Mouse (Mus musculus) intestine, embryonic 16.5 days (tissue): ENCODE data around the gene Eva1b. TPM values are rescaled to one million over a fixed set of nuclear protein-coding genes. Genes with fewer than 3 reads are reported as not detected.

ENCODE experiments used
- ATAC-seq: fragments of 200-750 bp; cut with Nextera tagmentation; 2 replicates; pipeline ENCODE4 v1.8.0; 2017; ENCODE audit warnings: moderate TSS enrichment, moderate library complexity
- H3K27ac ChIP-seq: fragments of 300-500 bp; sonication (generic); 2 replicates; pipeline ENCODE4 v1.5.1; 2014; ENCODE audit warnings: mild to moderate bottlenecking, low read length
- H3K27me3 ChIP-seq: fragments of 300-500 bp; sonication (generic); replicated peaks from 2 replicates; pipeline ENCODE4 v1.6.1; 2014; ENCODE audit warnings: low read length, control low read depth, mixed read lengths; ENCODE audit not compliant: control insufficient read depth, insufficient read depth
- H3K36me3 ChIP-seq: fragments of 300-500 bp; sonication (generic); 2 replicates; pipeline ENCODE4 v1.6.1; 2014; ENCODE audit warnings: low read length, control low read depth; ENCODE audit not compliant: control insufficient read depth, insufficient read depth
- H3K4me1 ChIP-seq: fragments of 300-500 bp; sonication (generic); 2 replicates; pipeline ENCODE4 v1.6.1; 2014; ENCODE audit warnings: low read length, control low read depth, mixed read lengths; ENCODE audit not compliant: control insufficient read depth, insufficient read depth
- H3K4me2 ChIP-seq: fragments of 300-500 bp; sonication (generic); 2 replicates; pipeline ENCODE4 v1.6.1; 2014; ENCODE audit warnings: low read depth, low read length, control low read depth
- H3K4me3 ChIP-seq: fragments of 300-500 bp; sonication (generic); 2 replicates; pipeline ENCODE4 v1.5.1; 2014; ENCODE audit warnings: mild to moderate bottlenecking, low read length
- H3K9ac ChIP-seq: fragments of 300-500 bp; sonication (generic); 2 replicates; pipeline ENCODE4 v1.6.1; 2014; ENCODE audit warnings: low read depth, low read length
- H3K9me3 ChIP-seq: fragments of 300-500 bp; sonication (generic); 2 replicates; pipeline ENCODE4 v1.6.1; 2016; ENCODE audit warnings: low read length, control low read depth; ENCODE audit not compliant: control insufficient read depth
- WGBS: fragments of 180-500 bp; shearing (Covaris S2); extraction: QIAGEN DNeasy Blood & Tissue Kit; methylation state at CpG from one replicate; pipeline ENCODE4 v1.1.7; 2014; 5-methylcytosine and 5-hydroxymethylcytosine counted together
- polyA plus RNA-seq: library from polyadenylated mRNA; unstranded; fragments of >200 nt; fragmentation: Nextera tagmentation; extraction: Ambion mirVana; gene quantifications from 2 replicates; pipeline ENCODE4 v1.2.1, GENCODE M21; 2015

Gene Eva1b
- polyA plus RNA-seq, 1 experiment from 2014 or later = 35.4 TPM

- no peaks in the 10 kb centered on the region for H3K27me3 ChIP-seq
- no peak overlapping the region for H3K27ac ChIP-seq
- H3K9me3 ChIP-seq = 0 out of 2 replicates have a peak, but pooled peaks cover 5% of the 10 kb centered on the region
- WGBS = 80% methylated on average over 4 of the region's 4 CpGs
- H3K9ac ChIP-seq = no peak overlapping the region
- no peak overlapping the region for H3K4me3 ChIP-seq
- H3K4me1 ChIP-seq = 0 out of 2 replicates have a peak, but pooled peaks cover 3% of the 10 kb centered on the region
- H3K36me3 ChIP-seq = peaks cover 7% of the 10 kb centered on the region
- no peak overlapping the region for H3K4me2 ChIP-seq
- ATAC-seq = no peak
These were observed 28.9 kb upstream of the Eva1b start for GRCm38 (mm10) chr4:126118651-126119050.

GRCm38 (mm10) chr4:126119051-126119450 lies 28.5 kb upstream of the Eva1b start:
- H3K9me3 ChIP-seq = 0 out of 2 replicates have a peak, but pooled peaks cover 5% of the 10 kb centered on the region
- no peak overlapping the region for H3K4me2 ChIP-seq
- 76% methylated on average over 1 of the region's 1 CpGs for WGBS
- no peaks in the 10 kb centered on the region for H3K4me1 ChIP-seq
- H3K27ac ChIP-seq = no peak overlapping the region
- H3K4me3 ChIP-seq = no peak overlapping the region
- no peak overlapping the region for H3K9ac ChIP-seq
- H3K36me3 ChIP-seq = peaks cover 7% of the 10 kb centered on the region
- no peak for ATAC-seq
- H3K27me3 ChIP-seq = no peaks in the 10 kb centered on the region

GRCm38 (mm10) chr4:126120052-126120451 lies 27.5 kb upstream of the Eva1b start:
- peaks cover 7% of the 10 kb centered on the region for H3K36me3 ChIP-seq
- no peaks in the 10 kb centered on the region for H3K4me1 ChIP-seq
- WGBS = 88% methylated on average over 5 of the region's 5 CpGs
- H3K9me3 ChIP-seq = 0 out of 2 replicates have a peak, but pooled peaks cover 5% of the 10 kb centered on the region
- H3K4me3 ChIP-seq = no peak overlapping the region
- no peak overlapping the region for H3K9ac ChIP-seq
- H3K27ac ChIP-seq = no peak overlapping the region
- no peak overlapping the region for H3K4me2 ChIP-seq
- no peaks in the 10 kb centered on the region for H3K27me3 ChIP-seq
- no peak for ATAC-seq

- 96% methylated on average over 2 of the region's 2 CpGs for WGBS
- no peak overlapping the region for H3K4me3 ChIP-seq
- H3K9me3 ChIP-seq = 0 out of 2 replicates have a peak, but pooled peaks cover 5% of the 10 kb centered on the region
- ATAC-seq = no peak
- H3K9ac ChIP-seq = no peak overlapping the region
- no peaks in the 10 kb centered on the region for H3K4me1 ChIP-seq
- peaks cover 8% of the 10 kb centered on the region for H3K36me3 ChIP-seq
- no peaks in the 10 kb centered on the region for H3K27me3 ChIP-seq
- no peak overlapping the region for H3K27ac ChIP-seq
- no peak overlapping the region for H3K4me2 ChIP-seq
These were observed 27.0 kb upstream of the Eva1b start for GRCm38 (mm10) chr4:126120506-126120905.

- H3K27me3 ChIP-seq = no peaks in the 10 kb centered on the region
- H3K36me3 ChIP-seq = peaks cover 11% of the 10 kb centered on the region
- no peak overlapping the region for H3K27ac ChIP-seq
- H3K4me1 ChIP-seq = no peaks in the 10 kb centered on the region
- ATAC-seq = no peak
- H3K4me3 ChIP-seq = no peak overlapping the region
- H3K9ac ChIP-seq = no peak overlapping the region
- 0 out of 2 replicates have a peak, but pooled peaks cover 5% of the 10 kb centered on the region for H3K9me3 ChIP-seq
- H3K4me2 ChIP-seq = no peak overlapping the region
- WGBS = 79% methylated on average over 10 of the region's 10 CpGs
These were observed 24.1 kb upstream of the Eva1b start for GRCm38 (mm10) chr4:126123309-126124040.

GRCm38 (mm10) chr4:126130502-126130901 lies 17.0 kb upstream of the Eva1b start:
- Histone ChIP-seq H3K4me2 (no peak overlapping the region), H3K36me3 (peaks cover 19% of the 10 kb centered on the region)

GRCm38 (mm10) chr4:126131290-126132121 lies 16.0 kb upstream of the Eva1b start:
- Histone ChIP-seq H3K36me3 (peaks cover 25% of the 10 kb centered on the region), H3K9ac (no peak overlapping the region), H3K27me3 (no peaks in the 10 kb centered on the region), H3K4me1 (peaks cover 22% of the 10 kb centered on the region), H3K4me2 (no peak overlapping the region), H3K9me3 (no peaks in the 10 kb centered on the region), H3K27ac (peak overlapping the region; percentile 65), H3K4me3 (no peak overlapping the region)
- ATAC-seq = peak; percentile 61
- 53% methylated on average over 10 of the region's 10 CpGs for WGBS

More at GRCm38 (mm10) chr4:126130502-126130901, 17.0 kb upstream of the Eva1b start:
- Histone ChIP-seq H3K9me3 (no peaks in the 10 kb centered on the region), H3K9ac (no peak overlapping the region), H3K27me3 (no peaks in the 10 kb centered on the region), H3K4me3 (no peak overlapping the region), H3K27ac (peak overlapping the region; percentile 78), H3K4me1 (peaks cover 22% of the 10 kb centered on the region)
- ATAC-seq = peak; percentile 70
- 48% methylated on average over 11 of the region's 11 CpGs for WGBS

GRCm38 (mm10) chr4:126132636-126133264 lies 14.8 kb upstream of the Eva1b start:
- peak overlapping the region; percentile 65 for H3K27ac ChIP-seq
- WGBS = 66% methylated on average over 6 of the region's 6 CpGs

GRCm38 (mm10) chr4:126134236-126134635 lies 13.3 kb upstream of the Eva1b start:
- WGBS = 96% methylated on average over 4 of the region's 4 CpGs

More at GRCm38 (mm10) chr4:126132636-126133264, 14.8 kb upstream of the Eva1b start:
- Histone ChIP-seq H3K9me3 (no peaks in the 10 kb centered on the region), H3K27me3 (no peaks in the 10 kb centered on the region), H3K4me3 (no peak overlapping the region), H3K36me3 (peaks cover 29% of the 10 kb centered on the region), H3K4me1 (peaks cover 22% of the 10 kb centered on the region), H3K9ac (0 out of 2 replicates have a peak overlapping the region, but pooled peaks have one; percentile 10), H3K4me2 (no peak overlapping the region)
- no peak for ATAC-seq

More at GRCm38 (mm10) chr4:126134236-126134635, 13.3 kb upstream of the Eva1b start:
- Histone ChIP-seq H3K27me3 (no peaks in the 10 kb centered on the region), H3K36me3 (peaks cover 26% of the 10 kb centered on the region), H3K9me3 (no peaks in the 10 kb centered on the region), H3K4me1 (peaks cover 22% of the 10 kb centered on the region), H3K9ac (no peak overlapping the region), H3K4me2 (no peak overlapping the region), H3K4me3 (no peak overlapping the region), H3K27ac (no peak overlapping the region)
- ATAC-seq = no peak
